Mouse (Mus musculus) adipocyte (in vitro differentiated cells): ENCODE results near the gene Pou5f1.
"Not testable (repeated sequence)": the region's sequence is repeated elsewhere in the genome, so short reads cannot be mapped to it uniquely, and the experiment has no call there.

ENCODE experiments used
- DNase-seq: peaks from one replicate; pipeline ENCODE4 v3.0.0-alpha.2; 2016; ENCODE audit warnings: low spot score

The Pou5f1 gene

DNA sequence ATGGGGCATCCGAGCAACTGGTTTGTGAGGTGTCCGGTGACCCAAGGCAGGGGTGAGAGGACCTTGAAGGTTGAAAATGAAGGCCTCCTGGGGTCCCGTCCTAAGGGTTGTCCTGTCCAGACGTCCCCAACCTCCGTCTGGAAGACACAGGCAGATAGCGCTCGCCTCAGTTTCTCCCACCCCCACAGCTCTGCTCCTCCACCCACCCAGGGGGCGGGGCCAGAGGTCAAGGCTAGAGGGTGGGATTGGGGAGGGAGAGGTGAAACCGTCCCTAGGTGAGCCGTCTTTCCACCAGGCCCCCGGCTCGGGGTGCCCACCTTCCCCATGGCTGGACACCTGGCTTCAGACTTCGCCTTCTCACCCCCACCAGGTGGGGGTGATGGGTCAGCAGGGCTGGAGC, at the start of gene Pou5f1:
Gene Pou5f1, plus strand, starts transcription at position 243 of the 400 bp plus-strand sequence.
- DNase-seq: no peak

DNA sequence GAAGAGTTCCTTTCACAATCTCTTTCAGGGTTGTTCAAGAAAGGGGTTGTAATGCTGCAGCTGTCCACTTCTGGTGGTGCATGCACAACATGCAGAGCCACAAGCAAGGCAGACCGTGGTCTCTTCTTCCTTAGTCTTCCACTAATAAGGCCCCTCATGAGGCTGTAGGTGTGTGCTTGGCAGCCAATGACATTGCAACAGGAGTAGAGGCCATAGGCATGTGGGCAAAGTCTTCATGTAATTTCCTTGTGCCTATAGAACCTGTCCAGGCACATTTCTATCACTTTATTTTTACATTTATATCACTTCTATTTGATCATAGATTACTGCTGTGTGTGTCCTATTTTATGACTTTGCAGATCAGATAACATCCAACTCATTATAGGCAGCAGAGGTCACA, 47.6 kb upstream of the Pou5f1 start:
- DNase-seq: not testable (repeated sequence)

DNA sequence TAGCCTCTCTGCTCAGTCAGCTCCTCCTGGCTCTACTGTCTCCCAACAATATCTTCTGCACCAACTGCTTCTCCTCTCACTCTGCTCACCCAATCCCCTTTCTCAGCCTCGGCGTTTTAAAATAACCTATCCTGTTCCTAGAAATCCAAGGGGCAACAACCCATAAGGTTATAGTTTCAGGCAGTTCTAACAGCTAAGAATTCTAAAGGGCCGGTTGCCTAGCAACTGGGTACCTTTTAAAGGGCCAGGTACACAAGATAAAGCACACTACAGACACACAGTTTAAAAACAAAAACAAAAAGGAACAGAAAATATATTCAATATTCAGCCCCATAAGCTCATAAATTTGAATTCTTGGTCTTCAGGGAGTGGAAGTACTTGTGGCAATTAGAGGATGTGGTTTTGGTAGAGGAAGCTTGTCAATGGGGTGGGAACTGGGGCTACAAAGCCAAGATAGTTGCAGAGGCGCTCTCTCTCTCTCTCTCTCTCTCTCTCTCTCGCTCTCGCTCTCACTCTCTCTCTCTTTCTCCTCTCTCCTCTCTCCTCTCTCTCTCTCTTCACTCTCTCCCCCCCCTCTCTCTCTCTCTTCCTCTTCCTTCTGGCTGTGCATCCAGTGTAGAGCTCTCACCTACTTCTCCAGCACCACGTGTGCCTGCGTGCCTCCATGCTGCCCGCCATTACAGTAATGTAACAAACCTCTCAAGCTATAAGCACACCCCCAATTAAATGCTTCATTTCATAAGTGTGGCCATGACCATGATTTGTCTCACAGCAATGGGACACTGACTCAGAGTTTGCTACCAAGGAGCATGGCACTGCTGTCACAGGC, 45.1 kb upstream of the Pou5f1 start:
- not testable (repeated sequence) for DNase-seq

DNA sequence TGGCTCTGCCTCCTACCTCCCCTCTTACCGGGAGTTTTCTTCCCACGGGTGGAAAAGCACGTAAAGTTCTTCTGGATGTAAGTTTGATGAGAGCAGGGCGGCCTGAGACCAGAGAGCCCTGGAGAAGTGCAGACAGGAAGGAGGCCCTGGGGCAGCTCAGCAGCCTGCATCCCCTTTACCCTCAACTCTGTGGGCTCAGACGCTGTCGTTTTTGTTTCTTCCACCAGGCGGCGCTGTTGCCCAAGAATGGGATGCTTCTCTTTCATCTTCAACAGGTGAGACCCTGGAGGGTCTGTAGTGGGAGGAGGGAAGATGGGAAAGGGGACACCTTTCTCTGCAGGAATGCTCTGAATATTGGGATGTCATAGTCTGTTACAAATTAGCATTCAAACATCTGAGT, 40.2 kb upstream of the Pou5f1 start:
- DNase-seq: not testable (repeated sequence)

DNA sequence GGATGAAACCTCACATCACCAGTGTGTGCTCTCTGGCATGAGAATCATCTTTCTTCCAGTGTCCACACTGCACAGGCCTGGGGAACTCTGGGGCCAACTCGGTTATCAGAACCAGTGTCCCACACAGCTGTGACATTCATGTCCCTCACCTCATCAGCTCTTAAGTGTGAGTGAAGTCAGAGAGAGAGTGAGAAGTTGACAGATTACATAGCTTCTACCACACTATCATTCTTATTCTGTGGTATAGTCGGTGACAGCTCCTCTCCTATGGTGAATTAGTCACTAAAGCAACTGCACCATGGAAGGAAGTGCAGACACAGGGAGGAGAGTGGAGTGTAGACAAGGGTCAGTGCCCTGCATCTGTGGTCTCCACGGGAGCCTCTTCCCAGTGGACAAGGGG, 36.9 kb upstream of the Pou5f1 start:
- not testable (repeated sequence) for DNase-seq

DNA sequence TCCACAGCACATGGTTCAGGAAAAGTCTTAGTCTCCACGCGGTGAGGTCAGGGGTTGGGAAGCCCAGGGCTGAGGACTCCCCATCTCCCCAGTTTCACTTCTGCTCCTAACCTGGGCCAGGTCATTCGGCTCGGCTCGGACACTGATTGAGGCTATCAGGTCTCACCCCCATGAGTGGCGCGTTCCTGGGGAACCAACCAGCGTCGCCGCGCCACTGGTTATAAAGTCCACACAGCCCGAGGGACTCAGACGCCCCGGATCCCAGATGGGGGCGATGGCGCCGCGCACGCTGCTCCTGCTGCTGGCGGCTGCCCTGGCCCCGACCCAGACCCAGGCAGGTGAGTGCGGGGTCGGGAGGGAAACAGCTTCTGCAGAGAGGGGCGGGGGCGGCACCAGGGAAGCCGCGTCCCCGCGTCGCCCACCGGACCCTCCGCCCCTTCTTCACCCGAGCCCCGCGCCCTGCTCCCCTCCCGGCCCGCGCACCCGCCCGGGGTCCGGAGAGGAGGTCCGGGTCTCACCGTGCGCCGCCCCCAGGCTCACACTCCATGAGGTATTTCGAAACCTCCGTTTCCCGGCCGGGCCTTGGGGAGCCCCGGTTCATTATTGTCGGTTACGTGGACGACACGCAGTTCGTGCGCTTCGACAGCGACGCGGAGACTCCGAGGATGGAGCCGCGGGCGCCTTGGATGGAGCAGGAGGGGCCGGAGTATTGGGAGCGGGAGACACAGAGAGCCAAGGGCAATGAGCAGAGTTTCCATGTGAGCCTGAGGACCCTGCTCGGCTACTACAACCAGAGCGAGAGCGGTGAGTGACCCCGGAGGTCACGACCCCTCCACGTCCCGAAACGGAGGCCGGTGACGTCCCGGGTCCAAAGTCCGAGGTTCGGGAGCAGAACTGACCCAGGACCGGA, 35.7 kb upstream of the Pou5f1 start, which contains the start of gene H2-Q10:
Gene H2-Q10, plus strand, starts transcription at position 248 of the 910 bp plus-strand sequence.
- no peak for DNase-seq

DNA sequence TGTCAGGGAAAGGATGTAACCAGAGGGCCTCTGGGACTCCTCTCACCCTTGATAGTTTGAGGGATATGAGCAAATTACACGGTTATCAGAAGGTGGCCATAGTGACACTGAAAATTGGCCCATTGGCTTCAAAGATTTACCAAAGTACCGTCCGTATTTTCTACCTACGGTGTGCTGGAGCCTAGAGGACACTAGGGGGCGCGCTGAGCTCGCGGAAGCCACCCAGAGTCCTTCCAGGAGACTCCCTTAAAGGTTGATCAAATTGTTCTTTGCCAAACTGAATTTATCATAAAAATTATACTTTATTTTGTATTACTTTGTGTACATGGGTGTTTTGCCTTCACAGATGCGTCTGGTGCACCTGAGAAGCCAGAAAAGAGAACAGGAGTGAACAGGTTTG, 21.8 kb upstream of the Pou5f1 start:
- peak; percentile 65 for DNase-seq

DNA sequence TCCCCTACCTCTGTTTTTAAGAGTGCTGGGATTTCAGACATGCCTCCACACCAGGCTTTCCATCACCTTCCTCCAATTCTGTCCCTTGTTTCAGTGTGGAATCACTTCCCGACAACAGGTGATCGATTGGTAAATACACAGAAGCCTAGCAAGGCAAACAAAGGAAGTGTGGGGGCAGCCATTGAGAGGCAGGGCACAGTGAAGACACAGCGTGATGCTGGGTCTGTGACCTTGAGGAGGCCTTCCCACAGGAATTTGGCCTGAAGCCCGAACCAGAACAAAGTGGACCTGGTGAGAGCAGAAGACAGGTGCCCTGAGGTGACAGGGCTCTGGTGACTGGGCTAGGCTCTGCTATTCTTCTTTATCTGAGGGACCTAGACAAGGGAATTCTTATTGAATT, 20.1 kb upstream of the Pou5f1 start:
- DNase-seq: no peak

DNA sequence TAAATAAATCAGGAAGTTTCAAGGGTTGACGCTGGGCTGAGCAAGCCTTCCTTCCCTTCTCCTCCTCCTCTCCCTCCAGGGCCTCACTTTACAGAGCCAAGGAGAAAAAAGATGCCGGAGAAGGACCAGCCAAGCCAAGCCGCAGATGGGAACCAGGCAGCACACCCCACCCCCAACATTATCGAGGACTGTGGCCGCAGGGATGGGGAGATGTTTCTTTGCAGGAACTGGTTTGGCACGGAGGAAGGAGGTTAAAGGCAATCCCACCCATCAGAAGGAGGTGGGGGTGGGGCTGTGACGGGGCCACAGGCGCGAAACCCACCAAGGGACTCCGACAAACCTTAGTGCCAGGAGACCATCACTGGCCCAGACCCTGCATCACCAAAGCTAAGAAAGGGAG, 19.1 kb upstream of the Pou5f1 start:
- no peak for DNase-seq

DNA sequence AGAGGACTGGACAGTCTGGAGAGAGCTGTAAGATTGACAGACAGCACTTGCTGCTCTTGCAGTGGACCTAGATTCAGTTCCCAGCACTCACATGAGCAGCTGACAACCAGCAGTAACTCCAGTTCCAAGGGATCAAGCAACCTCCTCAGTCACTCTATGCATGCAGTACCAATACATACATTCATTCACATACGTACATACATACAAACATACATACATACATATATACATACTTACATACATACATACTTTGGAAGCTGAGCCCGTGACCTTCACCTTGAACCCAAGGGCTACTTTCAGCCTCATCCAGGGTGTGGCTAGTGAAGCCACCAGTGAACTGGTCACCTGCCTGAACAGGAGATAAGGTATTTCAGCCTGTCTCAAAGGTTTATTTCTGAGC, 17.8 kb upstream of the Pou5f1 start:
- DNase-seq: no peak

DNA sequence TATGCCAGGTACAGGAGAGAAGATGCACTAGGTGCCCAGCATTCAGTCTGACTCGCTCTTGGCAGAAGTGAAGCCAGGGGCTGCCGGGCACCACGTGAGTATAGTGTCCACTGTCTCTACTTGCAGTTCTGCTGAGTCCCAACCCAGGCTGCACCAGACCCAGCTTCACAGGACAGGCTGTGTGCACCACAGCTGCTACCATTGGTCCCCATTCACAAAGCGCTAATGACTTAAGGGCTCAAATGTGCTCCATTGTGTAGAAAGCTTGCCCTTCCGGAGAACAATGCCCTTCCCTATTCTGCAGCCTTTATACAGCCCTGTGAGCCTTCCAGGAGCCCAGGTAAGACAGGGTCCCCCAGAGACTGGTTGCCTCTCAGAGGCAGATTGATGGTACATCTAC, 15.5 kb upstream of the Pou5f1 start:
- no peak for DNase-seq

DNA sequence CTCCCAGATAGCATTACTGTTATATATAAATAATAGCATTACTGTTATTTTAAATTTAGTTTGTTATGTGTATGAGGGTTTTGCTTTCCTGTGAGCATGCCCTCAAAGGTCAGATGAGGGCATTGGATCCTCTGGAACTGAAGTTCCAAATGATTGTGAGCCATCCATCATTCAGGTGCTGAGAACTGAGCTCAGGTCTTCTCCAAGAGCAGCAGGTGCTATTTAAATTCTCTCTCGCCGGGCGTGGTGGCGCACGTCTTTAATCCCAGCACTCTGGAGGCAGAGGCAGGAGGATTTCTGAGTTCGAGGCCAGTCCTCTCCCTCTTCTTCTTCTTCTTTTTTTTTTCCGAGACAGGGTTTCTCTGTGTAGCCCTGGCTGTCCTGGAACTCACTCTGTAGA, 8.7 kb upstream of the Pou5f1 start:
- no peak for DNase-seq

DNA sequence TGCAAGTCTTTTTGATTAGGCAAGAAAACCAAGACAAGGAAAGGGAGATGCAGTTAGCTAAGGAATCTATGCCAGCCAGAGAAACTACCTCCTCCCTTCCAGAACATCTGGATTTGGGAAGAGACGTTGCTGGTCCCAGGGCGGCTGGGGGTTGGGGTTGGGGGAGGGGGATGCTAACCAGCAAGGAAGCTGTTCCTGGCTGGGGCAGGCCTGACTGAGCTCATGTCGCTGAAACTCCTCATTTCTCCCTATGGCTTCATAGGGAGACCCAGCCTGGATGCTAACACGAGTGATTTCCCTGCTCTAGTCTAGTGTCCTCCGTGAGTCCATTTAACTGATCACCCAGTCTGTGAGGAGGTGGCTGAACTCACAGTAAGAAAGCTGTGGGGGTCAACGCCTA, 3.6 kb upstream of the Pou5f1 start:
- no peak for DNase-seq

DNA sequence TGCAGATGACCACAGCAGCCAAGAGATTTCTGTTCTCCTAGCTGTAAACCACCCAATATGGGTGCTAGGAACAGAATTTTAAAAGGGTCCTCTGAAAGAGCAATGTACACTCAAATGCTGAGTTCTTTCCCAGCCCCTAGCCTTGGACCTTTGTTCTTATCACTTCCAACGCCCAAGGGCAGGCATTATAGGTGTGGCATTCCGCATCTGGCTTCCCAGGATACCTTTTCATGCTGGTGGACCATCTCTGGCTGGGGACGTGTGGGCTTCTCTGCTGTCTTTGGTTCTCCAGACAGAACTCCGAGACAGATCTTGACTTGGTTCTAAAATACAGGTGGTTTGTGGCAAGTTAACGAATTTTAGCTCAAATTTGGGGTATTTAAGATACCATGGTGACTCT, 3.1 kb upstream of the Pou5f1 start:
- no peak for DNase-seq

DNA sequence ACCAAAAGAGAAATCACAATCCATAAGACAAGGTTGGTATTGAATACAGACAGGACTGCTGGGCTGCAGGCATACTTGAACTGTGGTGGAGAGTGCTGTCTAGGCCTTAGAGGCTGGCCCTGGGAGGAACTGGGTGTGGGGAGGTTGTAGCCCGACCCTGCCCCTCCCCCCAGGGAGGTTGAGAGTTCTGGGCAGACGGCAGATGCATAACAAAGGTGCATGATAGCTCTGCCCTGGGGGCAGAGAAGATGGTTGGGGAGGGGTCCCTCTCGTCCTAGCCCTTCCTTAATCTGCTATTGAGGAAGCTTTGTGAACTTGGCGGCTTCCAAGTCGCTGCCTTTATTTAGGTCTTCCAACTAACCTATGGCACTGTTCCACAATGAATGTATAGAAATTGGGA, 2.0 kb upstream of the Pou5f1 start:
- DNase-seq: no peak

DNA sequence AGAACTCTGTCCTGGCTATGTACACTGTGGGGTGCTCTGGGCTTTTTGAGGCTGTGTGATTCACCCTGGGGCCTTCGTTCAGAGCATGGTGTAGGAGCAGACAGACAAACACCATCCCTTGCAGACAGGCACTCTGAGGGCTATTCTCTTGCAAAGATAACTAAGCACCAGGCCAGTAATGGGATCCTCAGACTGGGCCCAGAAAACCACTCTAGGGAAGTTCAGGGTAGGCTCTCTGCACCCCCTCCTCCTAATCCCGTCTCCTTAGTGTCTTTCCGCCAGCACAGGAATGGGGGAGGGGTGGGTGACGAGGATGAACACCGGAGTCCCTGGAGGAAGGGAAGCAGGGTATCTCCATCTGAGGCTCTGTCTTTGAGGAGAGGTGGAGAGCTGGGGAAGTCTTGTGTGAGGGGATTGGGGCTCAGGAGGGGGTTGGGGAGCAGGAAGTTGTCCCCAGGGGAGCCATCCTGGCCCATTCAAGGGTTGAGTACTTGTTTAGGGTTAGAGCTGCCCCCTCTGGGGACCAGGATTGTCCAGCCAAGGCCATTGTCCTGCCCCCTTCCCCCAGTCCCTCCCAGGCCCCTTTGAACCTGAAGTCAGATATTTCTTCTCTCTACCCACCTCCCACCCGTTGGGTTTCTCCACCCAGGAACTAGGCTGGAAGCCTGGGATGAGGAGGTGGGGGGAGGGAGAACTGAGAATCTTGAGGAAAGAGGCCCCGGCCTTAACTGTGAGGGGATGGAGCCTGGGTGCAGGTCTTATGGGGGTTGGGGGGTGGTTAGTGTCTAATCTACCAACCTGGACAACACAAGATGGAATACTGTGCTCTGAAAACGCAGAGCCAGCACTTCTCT, 963 bp upstream of the Pou5f1 start:
- no peak for DNase-seq

DNA sequence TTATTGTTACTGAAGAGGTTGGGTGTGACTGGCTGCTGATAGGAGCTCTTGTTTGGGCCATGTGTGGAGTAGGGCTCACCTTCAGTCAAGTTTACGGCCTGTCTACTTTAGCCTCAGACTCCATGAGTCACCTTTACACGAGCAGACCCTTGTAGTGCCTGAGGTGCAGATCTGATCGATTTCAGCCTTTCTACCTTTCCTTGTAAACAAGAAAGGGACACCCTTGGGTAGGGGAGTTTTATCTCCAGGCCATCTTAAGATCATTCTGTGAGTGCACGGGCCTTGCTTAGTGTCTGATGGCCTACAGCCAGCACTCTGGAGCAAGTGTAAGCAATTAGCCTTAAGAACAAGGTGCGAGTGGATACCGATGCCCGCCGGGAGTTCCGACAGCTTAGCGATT, 1.1 kb downstream of the Pou5f1 start:
- DNase-seq: no peak

DNA sequence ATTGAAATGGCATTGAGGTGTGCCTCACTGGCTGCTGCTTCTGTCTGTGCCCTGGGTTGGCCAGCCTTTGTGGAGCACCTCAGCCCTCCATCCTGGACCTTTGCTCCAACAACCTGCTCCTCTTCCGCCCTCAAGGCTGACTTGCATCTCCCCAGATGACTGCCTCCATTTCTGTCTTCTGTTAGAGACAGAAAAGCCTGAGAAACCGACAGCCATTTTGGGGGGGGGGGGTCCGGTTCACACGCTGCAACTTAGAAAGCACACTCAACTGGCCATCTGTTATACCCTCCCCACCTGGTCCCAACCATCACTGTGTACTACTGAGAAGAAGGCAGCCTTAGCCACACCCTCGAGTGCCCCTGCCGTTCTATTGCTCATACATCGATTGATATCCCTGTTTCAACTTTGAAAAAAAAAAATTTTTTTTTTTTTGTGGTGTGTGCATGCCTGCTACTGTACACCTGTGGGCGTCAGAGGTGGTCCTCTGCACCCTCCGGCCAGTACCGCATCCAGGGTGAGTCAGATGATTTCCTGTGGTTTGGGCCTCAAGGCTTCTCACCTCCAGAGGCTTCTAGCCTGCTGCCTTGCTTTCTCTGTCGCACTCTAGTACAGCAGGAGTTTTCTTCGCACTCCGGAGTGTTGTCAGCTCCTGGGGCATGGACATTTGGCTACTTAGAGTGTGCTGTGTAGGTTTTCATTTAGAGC, 1.9 kb downstream of the Pou5f1 start:
- DNase-seq: no peak

DNA sequence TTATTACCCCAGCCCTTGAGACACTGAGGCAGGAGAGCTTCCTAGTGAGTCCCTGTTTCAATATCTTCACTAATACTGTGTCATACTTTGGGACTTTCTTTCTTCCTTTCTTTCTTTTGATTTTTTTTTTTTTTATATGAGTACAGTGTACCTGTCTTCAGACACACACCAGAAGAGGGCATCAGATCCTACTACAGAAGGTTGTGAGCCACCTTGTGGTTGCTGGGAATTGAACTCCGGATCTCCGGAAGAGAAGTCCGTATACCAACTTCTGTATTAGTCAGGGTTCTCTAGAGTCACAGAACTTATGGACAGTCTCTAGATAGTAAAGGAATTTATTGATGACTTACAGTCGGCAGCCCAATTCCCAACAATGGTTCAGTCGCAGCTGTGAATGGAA, 2.5 kb downstream of the Pou5f1 start:
- DNase-seq: not testable (repeated sequence)

DNA sequence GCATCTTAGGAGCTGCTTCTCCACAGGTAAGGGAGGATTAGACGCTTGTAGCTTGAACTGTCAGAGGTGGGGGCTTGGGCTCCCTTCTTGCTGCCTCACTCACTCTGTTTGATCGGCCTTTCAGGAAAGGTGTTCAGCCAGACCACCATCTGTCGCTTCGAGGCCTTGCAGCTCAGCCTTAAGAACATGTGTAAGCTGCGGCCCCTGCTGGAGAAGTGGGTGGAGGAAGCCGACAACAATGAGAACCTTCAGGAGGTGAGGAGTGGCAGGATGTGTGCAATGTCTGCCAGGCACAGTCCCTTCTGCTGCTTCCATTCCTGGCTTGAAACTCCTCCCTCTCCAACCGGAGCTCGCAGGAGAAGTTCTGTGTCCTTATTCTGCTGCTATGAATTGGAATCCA, 3.5 kb downstream of the Pou5f1 start:
- no peak for DNase-seq

DNA sequence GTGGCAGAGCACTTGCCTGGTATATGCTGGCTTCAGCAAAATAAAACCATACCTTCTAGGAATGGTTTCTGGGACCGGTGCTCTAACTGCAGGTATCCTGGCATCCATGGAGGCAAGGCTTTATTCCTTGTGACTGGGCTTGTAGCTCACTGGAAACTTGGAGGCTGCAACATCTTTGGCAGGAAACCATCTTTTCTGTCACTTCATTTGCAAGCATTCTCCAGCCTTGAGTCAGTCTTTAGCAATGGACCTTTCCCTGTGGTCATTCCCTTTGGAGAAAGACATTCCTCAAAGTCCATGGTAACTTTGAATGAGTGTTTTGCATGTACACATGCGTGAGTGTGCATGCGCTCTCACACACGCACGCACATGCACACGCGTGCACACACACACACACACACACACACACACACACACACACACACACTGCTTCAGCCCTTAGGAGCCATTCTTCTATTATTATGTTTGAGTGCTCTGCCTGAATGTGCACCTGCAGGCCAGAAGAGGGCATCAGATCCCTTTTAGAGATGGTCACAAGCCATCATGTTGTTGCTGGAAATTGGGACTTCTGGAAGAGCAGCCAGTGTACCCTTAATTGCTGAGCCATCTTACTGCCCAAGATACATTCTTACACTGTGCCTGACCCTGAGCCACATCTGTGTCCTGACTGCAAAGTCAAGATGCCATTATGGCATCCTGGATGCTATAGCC, 7.3 kb downstream of the Pou5f1 start:
- peak; percentile 41 for DNase-seq
